Mouse (Mus musculus): ENCODE data around the gene Rnf26. TPM values are rescaled to one million over a fixed set of nuclear protein-coding genes. Genes with fewer than 3 reads are reported as not detected.

Rnf26 gene
- polyA plus RNA-seq (2016; fragmentation: Nextera tagmentation; extraction: Ambion mirVana), result 69.6 and 69.9 TPM in 2 replicates

GRCm38 (mm10) chr9:44113105-44113789, at the start of gene Rnf26, which contains the start of gene Gm49380:
Gene Rnf26 (minus strand): TSS chr9:44113517.
Gene Gm49380 (minus strand): TSS chr9:44113500.
- H3K9me3 ChIP-seq, result no peaks in the 10 kb centered on the region
- peak; percentile 96 for ATAC-seq (ENCODE audit: low FRiP score)
- peaks cover 10% of the 10 kb centered on the region; the same call in 1 of the 2 replicates for H3K36me3 ChIP-seq (replicated peaks)
- peak within 1 kb of the TSS; percentile 80 for H3K9ac ChIP-seq
- under 1% methylated on average over 42 of the region's 51 CpGs for WGBS
- peak within 1 kb of the TSS; percentile 80 for H3K4me3 ChIP-seq (replicated peaks)
- 0 out of 2 replicates have a peak within 1 kb of the TSS, but pooled peaks have one; percentile 59 for H3K27ac ChIP-seq
- no peaks in the 10 kb centered on the region for H3K27me3 ChIP-seq
- peak within 1 kb of the TSS; percentile 59 for H3K4me2 ChIP-seq
- H3K4me1 ChIP-seq, result peaks cover 32% of the 10 kb centered on the region

DNA sequence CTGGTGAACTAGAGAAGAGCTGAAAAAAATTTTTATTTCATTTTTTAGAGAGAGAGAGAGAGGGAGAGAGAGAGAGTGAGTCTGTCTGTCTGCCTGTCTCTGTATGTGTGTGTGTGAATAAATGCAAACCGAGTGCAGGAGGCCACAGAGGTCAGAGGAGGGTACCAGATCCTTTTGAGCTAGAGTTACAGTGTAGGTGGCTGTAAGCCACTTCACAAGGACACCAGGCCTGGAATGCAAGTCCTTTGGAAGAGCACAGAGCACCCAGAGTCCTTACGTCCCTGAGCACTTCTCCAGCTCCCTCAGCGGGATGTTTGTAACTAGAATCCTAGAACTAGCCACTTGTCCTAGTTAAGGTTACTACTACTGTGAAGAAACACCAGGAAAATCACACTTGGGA, 46.6 kb upstream of the Rnf26 start:
- Histone ChIP-seq H3K4me1 (no peaks in the 10 kb centered on the region), H3K4me2 (no peak overlapping the region), H3K27me3 (no peaks in the 10 kb centered on the region), H3K36me3 (replicated peaks) (peaks cover 75% of the 10 kb centered on the region), H3K27ac (no peak overlapping the region), H3K9ac (no peak overlapping the region), H3K9me3 (no peaks in the 10 kb centered on the region), H3K4me3 (replicated peaks) (no peak overlapping the region)
- WGBS, result 89% methylated on average over 3 of the region's 3 CpGs
- ATAC-seq (ENCODE audit: low FRiP score), result no peak

GRCm38 (mm10) chr9:44147290-44147689, 34.0 kb upstream of the Rnf26 start:
- no peak overlapping the region for H3K27ac ChIP-seq
- H3K27me3 ChIP-seq, result no peaks in the 10 kb centered on the region
- no peak for ATAC-seq (ENCODE audit: low FRiP score)
- H3K4me3 ChIP-seq (replicated peaks), result no peak overlapping the region
- no peaks in the 10 kb centered on the region for H3K9me3 ChIP-seq
- H3K9ac ChIP-seq, result no peak overlapping the region
- no peaks in the 10 kb centered on the region for H3K4me1 ChIP-seq
- no peak overlapping the region for H3K4me2 ChIP-seq
- 64% methylated on average over 3 of the region's 3 CpGs for WGBS
- H3K36me3 ChIP-seq (replicated peaks), result peaks cover 51% of the 10 kb centered on the region

- Histone ChIP-seq H3K27ac (no peak overlapping the region), H3K4me2 (no peak overlapping the region), H3K9me3 (no peaks in the 10 kb centered on the region), H3K4me3 (replicated peaks) (no peak overlapping the region), H3K4me1 (no peaks in the 10 kb centered on the region), H3K9ac (no peak overlapping the region), H3K36me3 (replicated peaks) (peaks cover 56% of the 10 kb centered on the region), H3K27me3 (no peaks in the 10 kb centered on the region)
- ATAC-seq (ENCODE audit: low FRiP score), result no peak
These were observed 31.4 kb upstream of the Rnf26 start for GRCm38 (mm10) chr9:44144718-44145060.

DNA sequence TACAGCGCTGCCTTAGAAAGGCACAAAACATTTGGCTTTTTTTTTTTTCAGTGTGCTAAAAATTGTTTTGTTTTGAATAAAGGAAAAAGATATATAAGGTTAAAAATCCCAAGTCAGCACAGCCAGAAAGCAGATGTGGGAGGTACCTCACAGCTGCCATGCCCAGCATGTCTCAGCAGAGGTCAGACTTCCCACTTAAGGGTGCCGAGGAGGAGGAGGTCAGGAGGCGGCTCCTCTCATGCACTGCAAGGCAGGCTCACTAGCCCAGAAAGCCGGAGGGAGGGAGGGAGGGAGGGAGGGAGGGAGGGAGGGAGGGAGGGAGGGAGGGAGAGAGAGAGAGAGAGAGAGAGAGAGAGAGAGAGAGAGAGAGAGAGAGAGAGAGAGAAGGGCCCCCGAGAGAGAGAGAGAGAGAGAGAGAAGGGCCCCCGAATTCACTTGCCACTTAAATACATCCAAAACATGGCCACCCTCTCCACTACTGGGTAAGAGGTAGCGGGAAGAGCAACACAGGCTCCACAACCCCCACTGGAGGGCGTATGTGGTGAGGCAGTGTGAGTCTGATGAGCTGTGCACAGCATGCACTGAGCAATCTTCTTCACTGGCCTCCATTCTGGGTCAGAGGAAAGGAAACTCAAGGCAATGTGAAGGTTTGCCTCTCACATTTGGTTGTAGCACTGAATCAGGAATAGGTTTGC, 30.9 kb upstream of the Rnf26 start:
- WGBS, result 22% methylated on average over 6 of the region's 8 CpGs
- no peaks in the 10 kb centered on the region for H3K9me3 ChIP-seq
- H3K27ac ChIP-seq, result no peak overlapping the region
- no peak overlapping the region for H3K9ac ChIP-seq
- H3K4me3 ChIP-seq (replicated peaks), result no peak overlapping the region
- ATAC-seq (ENCODE audit: low FRiP score), result no peak
- no peaks in the 10 kb centered on the region for H3K27me3 ChIP-seq
- H3K36me3 ChIP-seq (replicated peaks), result peaks cover 51% of the 10 kb centered on the region
- no peaks in the 10 kb centered on the region for H3K4me1 ChIP-seq
- no peak overlapping the region for H3K4me2 ChIP-seq

GRCm38 (mm10) chr9:44143421-44143820, 30.1 kb upstream of the Rnf26 start:
- ATAC-seq (ENCODE audit: low FRiP score), result no peak
- peaks cover 44% of the 10 kb centered on the region for H3K36me3 ChIP-seq (replicated peaks)
- H3K27me3 ChIP-seq, result no peaks in the 10 kb centered on the region
- 67% methylated on average over 5 of the region's 5 CpGs for WGBS
- H3K27ac ChIP-seq, result no peak overlapping the region
- no peak overlapping the region for H3K9ac ChIP-seq
- no peak overlapping the region for H3K4me3 ChIP-seq (replicated peaks)
- H3K4me1 ChIP-seq, result no peaks in the 10 kb centered on the region
- H3K9me3 ChIP-seq, result no peaks in the 10 kb centered on the region
- no peak overlapping the region for H3K4me2 ChIP-seq

GRCm38 (mm10) chr9:44141951-44142350, 28.6 kb upstream of the Rnf26 start:
- ATAC-seq (ENCODE audit: low FRiP score), result no peak
- Histone ChIP-seq H3K36me3 (replicated peaks) (peaks cover 47% of the 10 kb centered on the region), H3K27ac (no peak overlapping the region), H3K4me2 (no peak overlapping the region), H3K9ac (no peak overlapping the region), H3K27me3 (peaks cover 1% of the 10 kb centered on the region; the same call in 1 of the 2 replicates), H3K9me3 (no peaks in the 10 kb centered on the region), H3K4me1 (no peaks in the 10 kb centered on the region), H3K4me3 (replicated peaks) (no peak overlapping the region)
- WGBS, result 66% methylated on average over 5 of the region's 5 CpGs

GRCm38 (mm10) chr9:44137846-44138245, 24.5 kb upstream of the Rnf26 start:
- H3K27ac ChIP-seq, result no peak overlapping the region
- WGBS, result 79% methylated on average over 4 of the region's 4 CpGs

GRCm38 (mm10) chr9:44135731-44136411, 22.6 kb upstream of the Rnf26 start:
- H3K4me2 ChIP-seq, result peak overlapping the region; percentile 90
- 65% methylated on average over 7 of the region's 7 CpGs for WGBS
- no peak overlapping the region for H3K27ac ChIP-seq
- no peaks in the 10 kb centered on the region for H3K9me3 ChIP-seq
- ATAC-seq (ENCODE audit: low FRiP score), result no peak
- H3K27me3 ChIP-seq, result peaks cover 61% of the 10 kb centered on the region
- peak overlapping the region; percentile 51 for H3K4me3 ChIP-seq (replicated peaks)
- H3K36me3 ChIP-seq (replicated peaks), result peaks cover 18% of the 10 kb centered on the region
- peaks cover 40% of the 10 kb centered on the region for H3K4me1 ChIP-seq
- H3K9ac ChIP-seq, result peak overlapping the region; percentile 60; the same call in 1 of the 2 replicates

More at GRCm38 (mm10) chr9:44137846-44138245, 24.5 kb upstream of the Rnf26 start:
- Histone ChIP-seq H3K27me3 (peaks cover 42% of the 10 kb centered on the region), H3K9me3 (no peaks in the 10 kb centered on the region), H3K4me3 (replicated peaks) (no peak overlapping the region), H3K4me2 (no peak overlapping the region), H3K36me3 (replicated peaks) (peaks cover 31% of the 10 kb centered on the region), H3K4me1 (peaks cover 32% of the 10 kb centered on the region), H3K9ac (no peak overlapping the region)
- no peak for ATAC-seq (ENCODE audit: low FRiP score)

GRCm38 (mm10) chr9:44134851-44135730, 21.8 kb upstream of the Rnf26 start:
- Histone ChIP-seq H3K4me3 (replicated peaks) (peak overlapping the region; percentile 51), H3K9me3 (no peaks in the 10 kb centered on the region), H3K9ac (peak overlapping the region; percentile 60), H3K27ac (0 out of 2 replicates have a peak overlapping the region, but pooled peaks have one; percentile 19), H3K27me3 (peaks cover 65% of the 10 kb centered on the region), H3K4me1 (peaks cover 48% of the 10 kb centered on the region), H3K4me2 (peak overlapping the region; percentile 90), H3K36me3 (replicated peaks) (peaks cover 10% of the 10 kb centered on the region)
- 4% methylated on average over 49 of the region's 49 CpGs for WGBS
- peak; percentile 13; the same call in 1 of the 2 replicates for ATAC-seq (ENCODE audit: low FRiP score)

DNA sequence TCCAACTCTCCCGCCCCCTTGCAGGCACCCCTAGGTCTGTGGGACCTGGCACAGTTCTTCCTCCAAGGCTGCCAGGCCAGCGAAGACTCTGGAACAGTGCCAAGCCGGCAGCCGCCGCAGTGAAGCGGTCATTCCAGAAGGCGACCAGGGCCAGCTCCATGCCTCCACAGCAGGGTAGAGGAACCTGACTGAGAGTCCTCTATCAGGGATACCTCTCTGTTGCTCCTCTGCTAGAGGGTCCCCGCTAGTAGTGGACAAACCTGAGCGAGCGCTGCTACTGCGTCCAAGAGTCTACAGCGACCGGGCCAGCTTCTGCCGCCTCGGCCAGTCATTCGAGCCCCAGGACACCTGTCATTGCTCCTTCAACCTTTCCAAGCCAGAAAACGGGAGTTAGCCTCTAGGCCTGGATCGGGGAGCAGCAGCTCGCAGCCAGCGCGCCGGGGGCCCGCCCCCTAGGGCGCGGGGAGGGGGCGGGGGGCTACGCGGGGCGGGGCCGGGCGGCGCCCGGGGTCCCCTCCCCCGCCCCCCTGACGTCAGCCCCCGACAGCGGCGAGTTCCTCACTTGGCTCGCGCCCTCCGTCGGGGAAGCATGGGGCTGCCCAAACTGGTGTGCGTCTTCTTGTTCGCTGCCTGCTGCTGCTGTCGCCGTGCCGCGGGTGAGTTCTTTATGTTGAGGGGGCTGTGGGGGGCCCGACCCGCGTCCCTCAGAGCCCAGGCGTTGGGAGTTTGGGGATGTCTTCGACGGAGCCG, 21.0 kb upstream of the Rnf26 start, which contains the start of gene Mcam:
Gene Mcam, plus strand, starts transcription at position 369 of the 750 bp plus-strand sequence.
- peaks cover 56% of the 10 kb centered on the region for H3K4me1 ChIP-seq
- H3K27me3 ChIP-seq, result peaks cover 70% of the 10 kb centered on the region
- no peaks in the 10 kb centered on the region for H3K9me3 ChIP-seq
- WGBS, result under 1% methylated on average over 53 of the region's 55 CpGs
- H3K27ac ChIP-seq, result 0 out of 2 replicates have a peak within 1 kb of the TSS, but pooled peaks have one; percentile 19
- peak within 1 kb of the TSS; percentile 90 for H3K4me2 ChIP-seq
- ATAC-seq (ENCODE audit: low FRiP score), result peak; percentile 45; the same call in 1 of the 2 replicates
- H3K4me3 ChIP-seq (replicated peaks), result peak within 1 kb of the TSS; percentile 51
- H3K36me3 ChIP-seq (replicated peaks), result peaks cover 7% of the 10 kb centered on the region; the same call in 1 of the 2 replicates
- H3K9ac ChIP-seq, result peak within 1 kb of the TSS; percentile 60

Data from forebrain, embryonic 12.5 days (tissue).